Mouse (Mus musculus) midbrain, embryonic 11.5 days (tissue): ENCODE data around the gene 9530077C05Rik. TPM values are rescaled to one million over a fixed set of nuclear protein-coding genes. Genes with fewer than 3 reads are reported as not detected.

Experiments used
- ATAC-seq: fragments of 200-750 bp; cut with Nextera tagmentation; 2 replicates; pipeline ENCODE4 v1.8.0; 2017; ENCODE audit warnings: moderate TSS enrichment, moderate library complexity; ENCODE audit not compliant: low FRiP score
- DNase-seq: peaks from one replicate; pipeline ENCODE4 v3.0.0; 2015; ENCODE audit warnings: low spot score; ENCODE audit errors: missing footprints
- H3K27ac ChIP-seq: fragments of 300-500 bp; sonication (generic); 2 replicates; pipeline ENCODE4 v1.5.1; 2014; ENCODE audit warnings: low read depth, low read length
- H3K27me3 ChIP-seq: fragments of 300-500 bp; sonication (generic); 2 replicates; pipeline ENCODE4 v1.6.1; 2014; ENCODE audit warnings: mild to moderate bottlenecking, low read length, moderate library complexity, mixed read lengths; ENCODE audit not compliant: control insufficient read depth, insufficient read depth
- H3K36me3 ChIP-seq: fragments of 300-500 bp; sonication (generic); 2 replicates; pipeline ENCODE4 v1.6.1; 2014; ENCODE audit warnings: mild to moderate bottlenecking, low read length, moderate library complexity, mixed read lengths; ENCODE audit not compliant: control insufficient read depth, insufficient read depth
- H3K4me1 ChIP-seq: fragments of 300-500 bp; sonication (generic); 2 replicates; pipeline ENCODE4 v1.6.1; 2014; ENCODE audit warnings: low read length; ENCODE audit not compliant: control insufficient read depth, insufficient read depth
- H3K4me2 ChIP-seq: fragments of 300-500 bp; sonication (generic); 2 replicates; pipeline ENCODE4 v1.6.1; 2014; ENCODE audit warnings: mild to moderate bottlenecking, moderate library complexity
- H3K4me3 ChIP-seq: fragments of 300-500 bp; sonication (generic); 2 replicates; pipeline ENCODE4 v1.5.1; 2014; ENCODE audit warnings: low read depth, low read length
- H3K9ac ChIP-seq: fragments of 300-500 bp; sonication (generic); 2 replicates; pipeline ENCODE4 v1.6.1; 2014; ENCODE audit warnings: low read length
- H3K9me3 ChIP-seq: fragments of 300-500 bp; sonication (generic); 2 replicates; pipeline ENCODE4 v1.6.1; 2016; ENCODE audit warnings: low read length; ENCODE audit not compliant: control insufficient read depth
- WGBS: fragments of 180-500 bp; shearing (Covaris S2); extraction: QIAGEN DNeasy Blood & Tissue Kit; methylation state at CpG from one replicate; pipeline ENCODE4 v1.1.7; 2014; 5-methylcytosine and 5-hydroxymethylcytosine counted together
- polyA plus RNA-seq: library from polyadenylated mRNA; unstranded; fragments of >200 nt; fragmentation: Nextera tagmentation; extraction: Ambion mirVana; gene quantifications from 2 replicates; pipeline ENCODE4 v1.2.1, GENCODE M21; 2014

9530077C05Rik gene
- polyA plus RNA-seq, 1 experiment from 2014 or later = 11.1 TPM

DNA sequence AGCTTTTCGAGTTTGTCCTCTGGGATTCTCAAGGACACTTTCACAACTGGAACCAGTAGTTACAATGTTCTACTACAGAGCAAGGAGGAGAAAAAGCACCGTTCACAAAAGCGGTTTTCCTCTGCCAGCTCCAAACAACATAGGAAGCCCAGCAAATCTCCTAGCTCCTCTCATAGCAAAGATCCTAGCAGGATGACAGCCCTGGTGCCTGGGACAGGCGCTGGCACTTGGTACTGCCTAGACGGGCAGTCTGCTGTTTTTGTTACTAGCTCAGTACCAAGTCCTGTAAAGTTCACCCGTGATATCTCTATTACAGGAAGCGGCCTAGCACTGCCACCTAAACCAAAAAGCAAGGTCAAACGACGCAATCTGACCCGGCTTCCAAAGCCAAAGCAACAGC is 12.9 kb downstream of the 9530077C05Rik start:
- no peaks in the 10 kb centered on the region for H3K9me3 ChIP-seq
- ATAC-seq = no peak
- H3K9ac ChIP-seq = no peak overlapping the region
- H3K4me1 ChIP-seq = peaks cover 3% of the 10 kb centered on the region; the same call in 1 of the 2 replicates
- H3K4me3 ChIP-seq = no peak overlapping the region
- 80% methylated on average over 10 of the region's 10 CpGs for whole genome bisulfite sequencing
- no peaks in the 10 kb centered on the region for H3K27me3 ChIP-seq
- no peak for DNase-seq
- H3K27ac ChIP-seq = no peak overlapping the region
- H3K36me3 ChIP-seq = no peaks in the 10 kb centered on the region
- no peak overlapping the region for H3K4me2 ChIP-seq

GRCm38 (mm10) chr9:22424719-22425118 is 13.4 kb downstream of the 9530077C05Rik start:
- 95% methylated on average over 4 of the region's 4 CpGs for WGBS
- H3K27ac ChIP-seq = no peak overlapping the region
- H3K4me1 ChIP-seq = peaks cover 3% of the 10 kb centered on the region; the same call in 1 of the 2 replicates
- H3K9me3 ChIP-seq = no peaks in the 10 kb centered on the region
- H3K4me2 ChIP-seq = no peak overlapping the region
- H3K4me3 ChIP-seq = no peak overlapping the region
- no peak for DNase-seq
- no peaks in the 10 kb centered on the region for H3K27me3 ChIP-seq
- H3K9ac ChIP-seq = no peak overlapping the region
- ATAC-seq = no peak
- H3K36me3 ChIP-seq = no peaks in the 10 kb centered on the region

GRCm38 (mm10) chr9:22428028-22428665 is 16.8 kb downstream of the 9530077C05Rik start:
- H3K36me3 ChIP-seq = no peaks in the 10 kb centered on the region
- WGBS = 45% methylated on average over 1 of the region's 4 CpGs
- no peaks in the 10 kb centered on the region for H3K27me3 ChIP-seq
- no peaks in the 10 kb centered on the region for H3K9me3 ChIP-seq
- no peak overlapping the region for H3K4me3 ChIP-seq
- H3K4me1 ChIP-seq = 0 out of 2 replicates have a peak, but pooled peaks cover 3% of the 10 kb centered on the region
- ATAC-seq (no peak), DNase-seq (no peak)
- no peak overlapping the region for H3K9ac ChIP-seq
- no peak overlapping the region for H3K27ac ChIP-seq
- no peak overlapping the region for H3K4me2 ChIP-seq

DNA sequence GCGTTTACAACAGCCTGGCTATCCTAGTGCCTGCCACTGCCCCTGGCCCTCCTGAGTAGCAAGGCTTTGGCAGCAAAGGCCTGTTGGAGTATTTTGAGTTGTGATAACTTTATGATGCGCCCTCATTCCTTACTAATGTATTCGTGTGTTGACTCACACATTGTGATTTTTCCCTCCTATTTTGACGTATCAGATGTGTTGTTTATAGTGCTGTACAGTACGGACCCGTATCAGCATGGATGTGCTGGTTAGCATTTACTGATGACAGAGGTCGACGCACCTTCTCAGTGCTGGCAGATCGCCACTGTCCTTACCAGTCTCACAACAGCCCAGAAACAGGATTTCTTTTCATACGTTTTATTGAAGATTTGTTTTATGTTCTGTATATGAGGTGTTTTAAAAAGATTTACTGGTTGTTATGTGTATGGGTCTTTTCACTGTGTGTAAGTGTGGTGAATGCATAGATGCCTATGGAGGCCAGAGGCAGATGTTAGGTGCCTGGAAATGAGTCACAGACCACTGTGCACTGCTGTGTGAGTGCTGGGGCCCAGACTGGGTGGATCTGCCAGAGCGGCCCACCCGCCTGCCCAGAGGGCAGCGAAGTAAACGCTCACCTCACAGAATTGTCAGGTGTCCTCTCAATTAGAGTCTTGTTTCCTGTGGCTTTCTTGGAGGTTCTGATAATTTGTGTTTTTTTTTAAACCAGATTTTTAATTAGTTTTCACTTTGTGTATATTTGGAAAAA is 17.5 kb downstream of the 9530077C05Rik start:
- Histone ChIP-seq H3K27me3 (no peaks in the 10 kb centered on the region), H3K4me2 (no peak overlapping the region), H3K36me3 (no peaks in the 10 kb centered on the region), H3K4me1 (0 out of 2 replicates have a peak, but pooled peaks cover 3% of the 10 kb centered on the region), H3K9ac (no peak overlapping the region), H3K9me3 (no peaks in the 10 kb centered on the region), H3K4me3 (no peak overlapping the region), H3K27ac (no peak overlapping the region)
- DNase-seq (no peak), ATAC-seq (no peak)
- WGBS = 81% methylated on average over 14 of the region's 14 CpGs

- no peaks in the 10 kb centered on the region for H3K36me3 ChIP-seq
- H3K4me3 ChIP-seq = no peak overlapping the region
- H3K9me3 ChIP-seq = no peaks in the 10 kb centered on the region
- H3K4me2 ChIP-seq = no peak overlapping the region
- 0 out of 2 replicates have a peak, but pooled peaks cover 3% of the 10 kb centered on the region for H3K4me1 ChIP-seq
- 61% methylated on average over 15 of the region's 15 CpGs for WGBS
- H3K27ac ChIP-seq = no peak overlapping the region
- no peak for DNase-seq
- no peak overlapping the region for H3K9ac ChIP-seq
- no peak for ATAC-seq
- H3K27me3 ChIP-seq = no peaks in the 10 kb centered on the region
Observed at GRCm38 (mm10) chr9:22429533-22430241, 18.4 kb downstream of the 9530077C05Rik start.

GRCm38 (mm10) chr9:22430315-22430840 is 19.1 kb downstream of the 9530077C05Rik start:
- ATAC-seq = no peak
- no peak for DNase-seq
- Histone ChIP-seq H3K9me3 (no peaks in the 10 kb centered on the region), H3K4me2 (no peak overlapping the region), H3K27ac (no peak overlapping the region), H3K9ac (no peak overlapping the region), H3K4me3 (no peak overlapping the region), H3K36me3 (no peaks in the 10 kb centered on the region), H3K4me1 (0 out of 2 replicates have a peak, but pooled peaks cover 3% of the 10 kb centered on the region), H3K27me3 (no peaks in the 10 kb centered on the region)
- WGBS = 36% methylated on average over 5 of the region's 5 CpGs

DNA sequence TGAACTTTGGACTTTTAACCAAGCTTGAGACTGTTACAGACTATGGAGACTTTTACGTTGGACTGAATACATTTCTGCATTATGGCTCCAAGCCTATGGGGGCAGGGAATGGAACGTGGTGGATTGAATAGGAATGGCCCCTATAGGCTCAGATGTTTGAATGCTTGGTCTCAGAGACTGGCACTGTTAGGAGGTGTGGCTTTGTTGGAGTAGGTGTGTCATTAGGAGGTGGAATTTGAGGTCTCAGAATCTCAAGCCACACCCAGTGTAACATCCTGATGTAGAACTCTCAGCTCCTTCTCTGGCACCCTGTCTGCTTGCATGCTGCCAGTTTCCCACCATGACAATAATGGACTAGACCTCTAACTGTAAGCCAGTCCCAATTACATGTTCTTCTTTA is 21.9 kb downstream of the 9530077C05Rik start:
- no peaks in the 10 kb centered on the region for H3K27me3 ChIP-seq
- H3K4me3 ChIP-seq = no peak overlapping the region
- ATAC-seq (no peak), DNase-seq (no peak)
- no peaks in the 10 kb centered on the region for H3K9me3 ChIP-seq
- no peak overlapping the region for H3K9ac ChIP-seq
- 76% methylated on average over 2 of the region's 2 CpGs for WGBS
- H3K4me1 ChIP-seq = no peaks in the 10 kb centered on the region
- no peak overlapping the region for H3K4me2 ChIP-seq
- H3K36me3 ChIP-seq = no peaks in the 10 kb centered on the region
- no peak overlapping the region for H3K27ac ChIP-seq

GRCm38 (mm10) chr9:22434101-22434500 is 22.8 kb downstream of the 9530077C05Rik start:
- H3K9me3 ChIP-seq = no peaks in the 10 kb centered on the region
- H3K4me1 ChIP-seq = no peaks in the 10 kb centered on the region
- H3K4me3 ChIP-seq = no peak overlapping the region
- no peaks in the 10 kb centered on the region for H3K27me3 ChIP-seq
- H3K9ac ChIP-seq = no peak overlapping the region
- no peak for ATAC-seq
- no peak overlapping the region for H3K27ac ChIP-seq
- no peak overlapping the region for H3K4me2 ChIP-seq
- H3K36me3 ChIP-seq = no peaks in the 10 kb centered on the region
- 92% methylated on average over 2 of the region's 2 CpGs for WGBS
- DNase-seq = no peak

GRCm38 (mm10) chr9:22438826-22439225 is 27.5 kb downstream of the 9530077C05Rik start:
- 70% methylated on average over 1 of the region's 1 CpGs for WGBS
- ATAC-seq (no peak), DNase-seq (no peak)
- Histone ChIP-seq H3K4me3 (no peak overlapping the region), H3K4me1 (no peaks in the 10 kb centered on the region), H3K36me3 (no peaks in the 10 kb centered on the region), H3K9ac (no peak overlapping the region), H3K4me2 (no peak overlapping the region), H3K27me3 (no peaks in the 10 kb centered on the region), H3K9me3 (no peaks in the 10 kb centered on the region), H3K27ac (no peak overlapping the region)
